Mouse (Mus musculus) hindbrain, embryonic 15.5 days (tissue): ENCODE data around the gene Rapgef1. TPM values are rescaled to one million over a fixed set of nuclear protein-coding genes. Genes with fewer than 3 reads are reported as not detected.
A peak's percentile ranks its signal among the peaks of the same experiment; 100 is the strongest.

Experiments
- ATAC-seq: fragments of 200-750 bp; cut with Nextera tagmentation; 2 replicates; pipeline ENCODE4 v1.8.0; 2017; ENCODE audit warnings: low read depth, moderate number of reproducible peaks, moderate TSS enrichment; ENCODE audit not compliant: low FRiP score
- H3K27ac ChIP-seq: fragments of 300-500 bp; sonication (generic); replicated peaks from 2 replicates; pipeline ENCODE4 v1.5.1; 2015; ENCODE audit warnings: mild to moderate bottlenecking, inconsistent platforms
- H3K27me3 ChIP-seq: fragments of 300-500 bp; sonication (generic); 2 replicates; pipeline ENCODE4 v1.6.1; 2015; ENCODE audit warnings: control low read depth, inconsistent platforms
- H3K36me3 ChIP-seq: fragments of 300-500 bp; sonication (generic); 2 replicates; pipeline ENCODE4 v1.6.1; 2015; ENCODE audit warnings: control low read depth, inconsistent platforms
- H3K4me1 ChIP-seq: fragments of 300-500 bp; sonication (generic); replicated peaks from 2 replicates; pipeline ENCODE4 v1.6.1; 2015; ENCODE audit warnings: control low read depth, inconsistent platforms
- H3K4me2 ChIP-seq: fragments of 300-500 bp; sonication (generic); 2 replicates; pipeline ENCODE4 v1.6.1; 2015; ENCODE audit warnings: moderate library complexity, mild to moderate bottlenecking, inconsistent platforms
- H3K4me3 ChIP-seq: fragments of 300-500 bp; sonication (generic); 2 replicates; pipeline ENCODE4 v1.5.1; 2015; ENCODE audit warnings: mild to moderate bottlenecking, inconsistent platforms
- H3K9ac ChIP-seq: fragments of 300-500 bp; sonication (generic); 2 replicates; pipeline ENCODE4 v1.6.1; 2015; ENCODE audit warnings: inconsistent platforms
- H3K9me3 ChIP-seq: fragments of 300-500 bp; sonication (generic); 2 replicates; pipeline ENCODE4 v1.6.1; 2016; ENCODE audit warnings: control low read depth, inconsistent platforms
- WGBS: fragments of 180-500 bp; shearing (Covaris S2); methylation state at CpG from one replicate; pipeline ENCODE4 v1.1.7; 2015; 5-methylcytosine and 5-hydroxymethylcytosine counted together
- polyA plus RNA-seq: library from polyadenylated mRNA; unstranded; fragments of >200 nt; fragmentation: Nextera tagmentation; extraction: Ambion mirVana; gene quantifications from 2 replicates; pipeline ENCODE4 v1.2.1, GENCODE M21; 2015

The Rapgef1 gene
- polyA plus RNA-seq, 1 experiment from 2014 or later = 23.4 TPM

- Histone ChIP-seq H3K4me3 (no peak overlapping the region), H3K9ac (no peak overlapping the region), H3K27ac (no peak overlapping the region), H3K4me1 (no peaks in the 10 kb centered on the region), H3K4me2 (no peak overlapping the region), H3K36me3 (no peaks in the 10 kb centered on the region), H3K27me3 (peaks cover 2% of the 10 kb centered on the region; the same call in 1 of the 2 replicates), H3K9me3 (no peaks in the 10 kb centered on the region)
- no peak for ATAC-seq
- 3% methylated on average over 3 of the region's 3 CpGs for WGBS
Measured at GRCm38 (mm10) chr2:29603930-29604329, 15.6 kb upstream of the Rapgef1 start.

- no peaks in the 10 kb centered on the region for H3K9me3 ChIP-seq
- no peak for ATAC-seq
- peaks cover 2% of the 10 kb centered on the region; the same call in 1 of the 2 replicates for H3K27me3 ChIP-seq
- no peaks in the 10 kb centered on the region for H3K36me3 ChIP-seq
- no peak overlapping the region for H3K27ac ChIP-seq
- 87% methylated on average over 5 of the region's 5 CpGs for WGBS
- no peak overlapping the region for H3K4me3 ChIP-seq
- no peaks in the 10 kb centered on the region for H3K4me1 ChIP-seq
- H3K9ac ChIP-seq = no peak overlapping the region
- no peak overlapping the region for H3K4me2 ChIP-seq
Measured at GRCm38 (mm10) chr2:29605591-29605990, 13.9 kb upstream of the Rapgef1 start.

- H3K27ac ChIP-seq = no peak overlapping the region
- H3K9ac ChIP-seq = no peak overlapping the region
- no peaks in the 10 kb centered on the region for H3K4me1 ChIP-seq
- no peak overlapping the region for H3K4me3 ChIP-seq
- no peaks in the 10 kb centered on the region for H3K36me3 ChIP-seq
- H3K27me3 ChIP-seq = peaks cover 2% of the 10 kb centered on the region; the same call in 1 of the 2 replicates
- 52% methylated on average over 6 of the region's 6 CpGs for WGBS
- no peak for ATAC-seq
- H3K4me2 ChIP-seq = no peak overlapping the region
- no peaks in the 10 kb centered on the region for H3K9me3 ChIP-seq
Measured at GRCm38 (mm10) chr2:29606460-29606859, 13.1 kb upstream of the Rapgef1 start.

DNA sequence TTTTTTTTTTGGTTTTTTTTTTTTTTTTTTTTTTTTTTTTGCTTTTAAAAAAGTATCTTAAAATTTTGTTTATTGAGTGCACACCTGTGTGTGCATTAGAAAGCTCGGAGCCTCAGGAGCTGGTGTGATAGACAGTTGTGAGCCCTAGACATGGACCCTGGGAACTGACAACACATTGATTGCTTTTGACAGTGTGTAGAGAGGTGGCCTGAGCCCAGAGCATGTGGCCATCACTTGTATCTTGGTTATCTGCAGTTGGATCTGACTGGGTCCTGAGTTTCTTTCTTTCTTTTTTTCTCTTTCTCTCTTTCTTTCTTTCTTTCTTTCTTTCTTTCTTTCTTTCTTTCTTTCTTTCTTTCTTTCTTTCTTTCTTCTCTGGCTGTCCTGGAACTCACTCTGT, 2.2 kb upstream of the Rapgef1 start:
- Histone ChIP-seq H3K27ac (no peak overlapping the region), H3K36me3 (no peaks in the 10 kb centered on the region), H3K27me3 (no peaks in the 10 kb centered on the region), H3K9ac (no peak overlapping the region), H3K4me2 (no peak overlapping the region), H3K4me1 (peaks cover 18% of the 10 kb centered on the region), H3K9me3 (no peaks in the 10 kb centered on the region), H3K4me3 (no peak overlapping the region)
- WGBS = 94% methylated on average over 1 of the region's 1 CpGs
- no peak for ATAC-seq

DNA sequence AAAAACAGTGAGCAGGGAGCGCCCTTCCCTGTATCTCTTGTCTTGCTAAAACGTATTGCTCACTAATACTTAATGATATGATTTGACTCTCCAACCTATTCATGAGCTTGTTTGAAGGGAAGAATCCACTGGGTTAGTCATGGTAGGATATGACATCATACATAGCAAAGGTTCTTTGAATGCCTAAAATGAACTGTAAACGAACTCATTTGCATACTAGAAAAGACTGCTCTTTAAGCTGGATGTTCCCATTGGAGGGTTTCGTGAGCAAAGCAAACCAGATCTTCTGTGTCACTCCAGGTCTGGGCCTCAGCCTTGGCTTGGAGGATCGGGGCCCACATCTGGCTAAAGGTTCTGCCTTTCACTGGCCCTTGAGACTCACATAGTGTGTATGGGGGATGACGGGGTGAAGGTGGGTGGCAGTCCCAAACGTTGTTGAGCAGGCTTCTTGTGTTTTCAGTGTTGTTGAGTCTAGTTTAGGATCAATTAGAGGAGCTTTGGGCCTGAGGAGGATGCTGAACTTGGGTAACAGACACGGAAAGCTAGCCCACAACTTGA, 515 bp upstream of the Rapgef1 start:
- peaks cover 33% of the 10 kb centered on the region for H3K4me1 ChIP-seq
- no peaks in the 10 kb centered on the region for H3K9me3 ChIP-seq
- no peaks in the 10 kb centered on the region for H3K27me3 ChIP-seq
- WGBS = 69% methylated on average over 8 of the region's 8 CpGs
- peak overlapping the region; percentile 34; the same call in 1 of the 2 replicates for H3K27ac ChIP-seq
- H3K36me3 ChIP-seq = no peaks in the 10 kb centered on the region
- H3K9ac ChIP-seq = no peak overlapping the region
- H3K4me3 ChIP-seq = peak overlapping the region; percentile 92; the same call in 1 of the 2 replicates
- ATAC-seq = peak; percentile 36; the same call in 1 of the 2 replicates
- no peak overlapping the region for H3K4me2 ChIP-seq

DNA sequence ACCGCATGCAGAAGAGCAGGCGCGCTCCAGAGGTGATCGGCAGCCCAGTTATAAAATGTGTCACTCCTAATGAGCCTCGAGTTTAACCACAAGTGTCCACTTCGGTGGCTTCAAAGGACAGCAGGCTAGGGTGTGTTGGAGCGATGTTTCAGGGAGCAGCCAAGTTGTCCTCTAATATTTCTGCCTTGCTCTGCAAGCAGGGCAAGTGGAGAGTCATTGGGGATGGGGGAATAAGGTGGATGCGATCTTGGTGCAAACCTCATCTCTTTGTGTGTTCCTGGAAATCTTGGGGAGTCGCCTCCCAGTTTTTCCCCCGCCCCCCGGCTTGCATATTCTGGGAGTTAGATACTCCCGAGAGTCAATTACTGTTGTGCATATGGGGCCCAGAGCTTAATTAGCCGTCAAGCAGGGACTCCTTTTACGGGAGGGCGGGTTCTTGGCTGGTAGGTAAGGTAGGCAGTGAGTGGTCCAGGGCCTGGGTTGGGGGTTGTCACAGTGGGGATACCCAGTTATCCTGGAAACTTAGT, 844 bp downstream of the Rapgef1 start:
- H3K9me3 ChIP-seq = no peaks in the 10 kb centered on the region
- peak overlapping the region; percentile 87 for H3K9ac ChIP-seq
- peak overlapping the region; percentile 92 for H3K4me3 ChIP-seq
- peak overlapping the region; percentile 90 for H3K27ac ChIP-seq
- H3K27me3 ChIP-seq = no peaks in the 10 kb centered on the region
- H3K4me1 ChIP-seq = peaks cover 33% of the 10 kb centered on the region
- WGBS = under 1% methylated on average over 15 of the region's 15 CpGs
- peak overlapping the region; percentile 88 for H3K4me2 ChIP-seq
- no peak for ATAC-seq
- no peaks in the 10 kb centered on the region for H3K36me3 ChIP-seq

DNA sequence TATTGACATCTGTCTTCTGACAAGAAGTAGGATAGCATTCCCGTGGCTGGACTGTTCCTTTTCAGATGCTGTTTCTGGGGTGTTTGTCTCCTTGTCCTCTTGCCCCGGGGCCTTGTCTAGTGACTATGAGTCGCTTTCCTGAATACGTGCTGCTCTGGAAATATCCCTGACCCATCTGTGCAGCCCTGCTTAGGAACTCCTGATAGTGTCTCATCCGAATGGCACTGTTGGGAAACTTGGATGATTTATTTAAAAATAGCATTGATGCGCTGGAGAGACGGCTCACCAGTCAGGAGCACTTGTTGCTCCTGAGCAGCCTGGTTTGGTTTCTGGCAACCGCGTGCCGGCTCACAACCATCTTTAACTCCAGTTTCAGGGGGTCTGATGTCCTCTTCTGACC, 1.6 kb downstream of the Rapgef1 start:
- no peak overlapping the region for H3K27ac ChIP-seq
- H3K4me1 ChIP-seq = peaks cover 33% of the 10 kb centered on the region
- no peaks in the 10 kb centered on the region for H3K36me3 ChIP-seq
- ATAC-seq = no peak
- H3K9me3 ChIP-seq = no peaks in the 10 kb centered on the region
- H3K4me2 ChIP-seq = peak overlapping the region; percentile 88
- H3K9ac ChIP-seq = peak overlapping the region; percentile 87; the same call in 1 of the 2 replicates
- no peaks in the 10 kb centered on the region for H3K27me3 ChIP-seq
- WGBS = 66% methylated on average over 10 of the region's 10 CpGs
- peak overlapping the region; percentile 92 for H3K4me3 ChIP-seq

DNA sequence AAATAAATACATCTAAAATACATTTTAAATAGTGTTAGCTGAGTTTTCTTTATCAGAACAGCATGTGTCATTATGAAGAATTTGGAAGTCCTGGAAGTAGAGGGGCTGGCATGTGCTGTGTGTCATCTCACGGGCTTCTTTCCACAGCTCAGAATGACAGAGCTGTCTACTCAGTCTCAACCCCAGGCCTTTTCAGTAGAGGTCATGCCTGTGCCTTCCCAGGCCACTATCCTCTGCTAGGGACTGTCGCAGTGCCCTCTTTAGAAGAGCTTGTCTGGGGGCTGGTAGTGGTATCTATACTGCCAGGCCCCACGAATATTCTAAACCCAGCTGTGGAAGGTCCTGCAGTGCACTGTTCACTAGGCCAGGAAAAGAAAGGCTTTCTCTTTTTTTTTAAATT, 2.1 kb downstream of the Rapgef1 start:
- H3K4me2 ChIP-seq = peak overlapping the region; percentile 88
- peaks cover 33% of the 10 kb centered on the region for H3K4me1 ChIP-seq
- H3K27ac ChIP-seq = no peak overlapping the region
- H3K9ac ChIP-seq = no peak overlapping the region
- WGBS = 90% methylated on average over 3 of the region's 3 CpGs
- H3K27me3 ChIP-seq = no peaks in the 10 kb centered on the region
- ATAC-seq = no peak
- no peaks in the 10 kb centered on the region for H3K9me3 ChIP-seq
- peak overlapping the region; percentile 92; the same call in 1 of the 2 replicates for H3K4me3 ChIP-seq
- H3K36me3 ChIP-seq = no peaks in the 10 kb centered on the region

GRCm38 (mm10) chr2:29622126-29623005, 2.8 kb downstream of the Rapgef1 start:
- H3K36me3 ChIP-seq = no peaks in the 10 kb centered on the region
- H3K4me1 ChIP-seq = peaks cover 33% of the 10 kb centered on the region
- ATAC-seq = no peak
- no peaks in the 10 kb centered on the region for H3K9me3 ChIP-seq
- H3K9ac ChIP-seq = no peak overlapping the region
- H3K27me3 ChIP-seq = no peaks in the 10 kb centered on the region
- no peak overlapping the region for H3K4me2 ChIP-seq
- WGBS = 89% methylated on average over 10 of the region's 10 CpGs
- H3K27ac ChIP-seq = no peak overlapping the region
- H3K4me3 ChIP-seq = no peak overlapping the region

DNA sequence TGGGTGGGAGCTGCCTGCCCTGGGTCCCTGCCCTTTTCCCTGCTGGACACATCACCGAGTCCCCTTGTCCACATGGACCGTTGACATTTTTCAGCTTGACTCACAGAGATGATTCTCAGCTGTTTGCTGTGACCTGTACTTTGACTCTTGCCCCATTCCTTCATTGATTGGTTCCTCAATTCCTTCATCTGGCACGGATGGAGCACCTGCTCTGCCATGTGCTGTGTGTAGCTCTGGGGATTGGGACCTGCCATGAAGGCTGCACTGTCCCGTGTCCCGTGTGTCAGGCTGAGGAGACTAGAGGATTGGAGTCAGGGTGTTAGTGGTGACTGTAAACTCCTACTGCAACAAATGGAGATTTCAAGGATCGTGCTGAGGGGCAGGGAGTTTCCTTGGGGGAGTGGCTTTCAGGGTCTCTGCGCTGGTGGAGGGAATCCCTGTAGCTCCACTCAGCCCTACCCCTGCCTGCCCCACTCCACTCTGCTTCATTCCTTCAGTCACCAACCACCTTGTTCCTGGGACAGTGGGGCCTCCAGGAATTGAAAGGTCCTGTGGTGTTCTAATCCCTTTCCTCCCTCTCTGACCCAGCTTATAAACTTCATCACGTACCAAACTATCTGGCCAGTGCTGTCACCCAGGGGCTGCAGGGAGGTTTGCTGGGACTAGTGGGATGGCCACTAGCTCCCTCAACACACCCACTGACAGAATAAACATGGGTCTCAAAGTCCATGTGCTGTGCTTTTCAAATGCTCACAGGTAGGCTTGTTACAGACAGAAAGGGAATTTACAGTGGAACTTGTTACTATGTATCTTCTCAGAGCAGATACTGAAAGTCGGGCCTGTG, 3.9 kb downstream of the Rapgef1 start:
- Histone ChIP-seq H3K4me3 (no peak overlapping the region), H3K4me1 (peaks cover 33% of the 10 kb centered on the region), H3K4me2 (no peak overlapping the region), H3K27ac (no peak overlapping the region), H3K9ac (no peak overlapping the region), H3K36me3 (no peaks in the 10 kb centered on the region), H3K9me3 (no peaks in the 10 kb centered on the region), H3K27me3 (no peaks in the 10 kb centered on the region)
- no peak for ATAC-seq
- WGBS = 81% methylated on average over 9 of the region's 9 CpGs

- H3K4me1 ChIP-seq = peaks cover 36% of the 10 kb centered on the region
- no peaks in the 10 kb centered on the region for H3K9me3 ChIP-seq
- 92% methylated on average over 4 of the region's 4 CpGs for WGBS
- no peaks in the 10 kb centered on the region for H3K36me3 ChIP-seq
- H3K4me3 ChIP-seq = no peak overlapping the region
- H3K9ac ChIP-seq = no peak overlapping the region
- no peak overlapping the region for H3K27ac ChIP-seq
- H3K27me3 ChIP-seq = no peaks in the 10 kb centered on the region
- no peak overlapping the region for H3K4me2 ChIP-seq
- ATAC-seq = no peak
Measured at GRCm38 (mm10) chr2:29624091-29624608, 4.6 kb downstream of the Rapgef1 start.
